Mouse (Mus musculus) limb, embryonic 10.5 days (tissue): ENCODE results near the gene Gm21887. TPM values are rescaled to one million over a fixed set of nuclear protein-coding genes. Genes with fewer than 3 reads are reported as not detected.
"Not testable (repeated sequence)": the region's sequence is repeated elsewhere in the genome, so short reads cannot be mapped to it uniquely, and the experiment has no call there.

Source experiments
- DNase-seq: peaks from one replicate; pipeline ENCODE4 v3.0.0-alpha.2; 2017; ENCODE audit warnings: low spot score
- H3K27ac ChIP-seq: fragments of 300-500 bp; sonication (generic); 2 replicates; pipeline ENCODE4 v1.5.1; 2016; ENCODE audit warnings: mild to moderate bottlenecking
- H3K27me3 ChIP-seq: fragments of 300-500 bp; sonication (generic); 2 replicates; pipeline ENCODE4 v1.6.1; 2016; ENCODE audit warnings: low read depth, mild to moderate bottlenecking; ENCODE audit not compliant: poor library complexity, severe bottlenecking
- H3K36me3 ChIP-seq: fragments of 300-500 bp; sonication (generic); 2 replicates; pipeline ENCODE4 v1.6.1; 2016; ENCODE audit warnings: mild to moderate bottlenecking, moderate library complexity
- H3K4me1 ChIP-seq: fragments of 300-500 bp; sonication (generic); 2 replicates; pipeline ENCODE4 v1.6.1; 2016
- H3K4me3 ChIP-seq: fragments of 300-500 bp; sonication (generic); 2 replicates; pipeline ENCODE4 v1.5.1; 2016; ENCODE audit warnings: mild to moderate bottlenecking, moderate library complexity
- H3K9me3 ChIP-seq: fragments of 300-500 bp; sonication (generic); replicated peaks from 2 replicates; pipeline ENCODE4 v1.6.1; 2016; ENCODE audit warnings: mild to moderate bottlenecking
- WGBS: fragments of 180-500 bp; shearing (Covaris S2); methylation state at CpG from one replicate; pipeline ENCODE4 v1.1.7; 2016; 5-methylcytosine and 5-hydroxymethylcytosine counted together
- polyA plus RNA-seq: library from polyadenylated mRNA; unstranded; fragments of >200 nt; fragmentation: Nextera tagmentation; extraction: Ambion mirVana; gene quantifications from 2 replicates; pipeline ENCODE4 v1.2.1, GENCODE M21; 2016

Gm21887 gene
- polyA plus RNA-seq, 1 experiment from 2014 or later = 254 TPM

DNA sequence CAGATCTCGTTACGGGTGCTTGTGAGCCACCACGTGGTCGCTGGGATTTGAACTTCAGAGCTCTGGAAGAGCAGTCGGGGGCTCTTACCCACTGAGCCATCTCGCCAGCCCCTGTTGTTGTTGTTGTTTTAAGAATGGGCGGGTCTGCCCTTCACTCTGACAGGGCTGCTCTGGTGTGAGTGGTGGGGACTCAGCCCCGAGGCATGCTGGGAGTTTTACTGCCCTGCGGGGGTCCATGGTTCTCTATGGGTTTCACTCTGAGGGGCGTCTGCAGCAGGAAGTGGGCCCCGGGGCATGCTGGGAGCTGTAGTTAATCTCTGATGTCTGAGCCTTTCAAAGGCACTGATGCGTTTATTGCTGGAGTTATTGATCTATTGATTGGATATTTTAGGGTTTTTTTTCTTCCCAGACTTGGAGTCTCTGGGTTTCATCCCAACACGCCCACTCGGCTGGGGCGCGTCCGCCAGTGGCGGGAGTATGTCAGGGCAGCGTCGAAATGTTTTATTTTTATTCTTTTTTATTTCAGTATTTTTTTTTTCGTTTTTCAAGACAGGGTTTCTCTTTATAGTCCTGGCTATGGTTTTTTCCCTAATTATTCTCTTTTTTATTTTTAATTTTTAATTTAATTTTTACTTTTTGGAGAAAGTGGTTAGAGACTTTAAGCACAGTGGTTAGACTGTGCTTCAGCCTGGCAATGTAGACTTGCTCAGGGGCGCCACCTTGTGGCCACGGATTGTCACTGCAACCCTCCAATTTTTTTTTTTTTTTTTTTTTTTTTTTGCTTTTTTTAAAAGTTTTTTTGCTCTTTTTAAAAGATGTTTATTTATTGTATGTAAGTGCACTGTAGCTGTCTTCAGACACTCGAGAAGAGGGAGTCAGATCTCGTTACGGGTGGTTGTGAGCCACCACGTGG, 8.1 kb downstream of the Gm21887 start:
- H3K27me3 ChIP-seq, H3K4me3 ChIP-seq, H3K27ac ChIP-seq, H3K4me1 ChIP-seq: not testable (repeated sequence)
- H3K36me3 ChIP-seq = peaks cover 64% of the 10 kb centered on the region
- 67% methylated on average over 27 of the region's 27 CpGs for WGBS
- H3K9me3 ChIP-seq = peaks cover 13% of the 10 kb centered on the region
- DNase-seq = peak; percentile 92

- H3K36me3 ChIP-seq = peaks cover 64% of the 10 kb centered on the region
- H3K27me3 ChIP-seq = not testable (repeated sequence)
These were observed 9.2 kb downstream of the Gm21887 start for GRCm38 (mm10) chrX:170018571-170019218.

DNA sequence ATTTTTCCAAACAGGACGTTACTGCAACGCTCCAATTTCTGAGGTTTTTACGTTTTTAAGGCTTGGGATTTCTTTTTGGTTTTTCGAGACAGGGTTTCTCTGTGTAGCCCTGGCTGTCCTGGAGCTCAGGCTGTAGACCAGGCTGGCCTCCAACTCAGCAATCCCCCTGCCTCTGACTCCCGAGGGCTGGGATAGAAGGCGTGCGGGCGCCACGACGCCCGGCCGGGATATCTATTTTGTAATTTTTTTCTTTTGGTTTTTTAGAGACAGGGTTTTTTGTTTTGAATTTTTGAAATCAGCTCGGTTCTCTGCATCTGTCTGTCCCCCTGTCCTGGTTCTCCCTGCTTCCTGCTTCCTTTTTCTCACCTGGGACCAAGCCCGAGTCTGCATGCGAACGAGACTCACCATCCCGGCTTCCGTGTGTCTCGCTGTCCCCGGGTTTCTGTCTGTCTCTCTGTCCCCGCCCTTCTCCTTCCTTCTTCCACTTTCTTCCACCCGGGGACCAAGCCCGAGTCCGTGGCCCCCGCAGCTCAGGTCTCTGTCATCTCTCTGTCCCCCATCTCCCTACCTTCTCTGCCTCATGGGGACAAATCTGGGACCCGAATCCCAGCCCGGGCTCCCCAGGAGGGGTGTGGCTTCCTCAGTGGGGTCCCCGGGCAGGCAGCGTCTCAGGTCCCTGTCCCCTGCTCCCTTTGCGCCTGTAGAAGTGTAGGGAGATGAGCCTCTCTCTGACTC, 9.9 kb downstream of the Gm21887 start:
- not testable (repeated sequence) for H3K27ac ChIP-seq, H3K27me3 ChIP-seq, H3K4me1 ChIP-seq, H3K4me3 ChIP-seq
- peaks cover 62% of the 10 kb centered on the region for H3K36me3 ChIP-seq
- 87% methylated on average over 30 of the region's 30 CpGs for WGBS
- peaks cover 13% of the 10 kb centered on the region for H3K9me3 ChIP-seq
- peak; percentile 71 for DNase-seq

More at GRCm38 (mm10) chrX:170018571-170019218, 9.2 kb downstream of the Gm21887 start:
- not testable (repeated sequence) for H3K27ac ChIP-seq, H3K4me1 ChIP-seq, H3K4me3 ChIP-seq
- DNase-seq = peak; percentile 71
- 87% methylated on average over 66 of the region's 66 CpGs for WGBS
- H3K9me3 ChIP-seq = peaks cover 13% of the 10 kb centered on the region

DNA sequence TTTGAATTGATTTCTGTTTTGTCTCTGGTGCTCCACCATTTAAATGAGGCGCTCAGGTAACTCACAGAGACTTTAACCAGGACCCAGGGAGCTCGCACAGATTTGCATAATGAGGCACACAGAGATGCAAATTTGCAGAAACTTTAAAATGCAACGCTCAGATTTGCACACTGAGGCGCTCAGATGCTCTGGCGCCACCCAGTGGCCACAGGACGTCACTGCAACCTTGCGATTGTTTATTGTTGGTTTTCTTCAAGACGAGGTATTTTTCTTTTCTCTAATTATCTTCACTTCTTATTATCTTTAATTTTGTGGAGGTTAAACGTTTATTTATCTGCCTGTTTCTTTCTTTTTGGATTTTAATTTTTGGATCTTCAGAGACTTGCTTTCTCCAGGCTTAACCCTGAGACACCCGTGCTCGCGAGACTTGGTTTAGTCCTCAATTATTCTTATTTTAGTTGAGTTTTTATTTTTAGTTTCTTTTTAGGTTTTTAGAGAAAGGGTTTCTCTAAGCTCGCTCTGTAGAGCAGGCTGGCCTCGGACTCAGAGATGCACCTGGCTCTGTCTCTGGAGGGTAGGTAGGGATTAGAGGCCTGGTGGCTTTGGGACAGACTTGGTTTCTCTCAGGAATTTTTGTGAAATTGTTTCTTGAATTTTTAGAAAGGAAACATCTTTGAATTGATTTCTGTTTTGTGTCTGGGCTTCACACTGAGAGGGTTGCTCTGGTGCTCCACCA, 10.7 kb downstream of the Gm21887 start:
- H3K27me3 ChIP-seq, H3K4me3 ChIP-seq, DNase-seq, H3K4me1 ChIP-seq, H3K27ac ChIP-seq: not testable (repeated sequence)
- peaks cover 13% of the 10 kb centered on the region for H3K9me3 ChIP-seq
- 61% methylated on average over 14 of the region's 14 CpGs for WGBS
- peaks cover 62% of the 10 kb centered on the region for H3K36me3 ChIP-seq

DNA sequence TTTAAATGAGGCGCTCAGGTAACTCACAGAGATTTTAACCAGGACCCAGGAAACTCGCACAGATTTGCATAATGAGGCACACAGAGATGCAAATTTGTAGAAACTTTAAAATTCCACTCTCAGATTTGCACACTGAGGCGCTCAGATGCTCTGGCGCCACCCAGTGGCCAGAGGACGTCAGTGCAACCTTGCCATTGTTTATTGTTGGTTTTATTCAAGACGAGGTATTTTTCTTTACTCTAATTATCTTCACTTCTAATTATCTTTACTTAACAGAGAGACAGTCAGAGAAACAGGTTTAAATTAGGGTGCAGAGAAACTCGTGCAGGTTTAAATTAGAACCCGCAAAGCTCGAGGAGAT, 11.2 kb downstream of the Gm21887 start:
- WGBS = 55% methylated on average over 9 of the region's 9 CpGs
- peak; percentile 74 for DNase-seq
- peaks cover 62% of the 10 kb centered on the region for H3K36me3 ChIP-seq
- peaks cover 13% of the 10 kb centered on the region for H3K9me3 ChIP-seq
- not testable (repeated sequence) for H3K4me1 ChIP-seq, H3K27ac ChIP-seq, H3K4me3 ChIP-seq, H3K27me3 ChIP-seq

DNA sequence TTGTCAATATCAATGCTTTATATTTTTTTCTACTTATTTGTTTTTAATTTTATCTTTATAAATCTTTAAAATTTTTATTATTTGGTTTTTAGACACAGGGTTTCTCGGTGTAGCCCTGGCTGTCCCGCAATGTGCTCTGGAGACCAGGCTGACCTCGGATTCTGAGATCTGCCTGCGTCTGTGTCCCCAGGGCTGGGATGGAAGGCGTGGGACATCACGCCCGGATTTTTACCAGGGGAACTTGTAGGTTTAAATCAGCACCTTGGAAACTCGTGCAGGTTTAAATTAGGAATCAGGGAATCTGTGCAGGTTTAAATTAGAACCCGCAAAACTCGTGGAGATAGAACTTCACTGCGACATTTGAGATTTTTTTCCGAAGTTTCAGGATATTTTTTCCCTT, 11.7 kb downstream of the Gm21887 start:
- H3K9me3 ChIP-seq = peaks cover 13% of the 10 kb centered on the region
- peak; percentile 55 for DNase-seq
- H3K27me3 ChIP-seq, H3K4me1 ChIP-seq, H3K27ac ChIP-seq, H3K4me3 ChIP-seq: not testable (repeated sequence)
- WGBS = 80% methylated on average over 12 of the region's 12 CpGs
- H3K36me3 ChIP-seq = peaks cover 58% of the 10 kb centered on the region

GRCm38 (mm10) chrX:170021750-170022461, 12.4 kb downstream of the Gm21887 start:
- H3K9me3 ChIP-seq = peaks cover 13% of the 10 kb centered on the region
- H3K27ac ChIP-seq, H3K4me3 ChIP-seq, H3K4me1 ChIP-seq, H3K27me3 ChIP-seq: not testable (repeated sequence)
- peak; percentile 74 for DNase-seq
- peaks cover 53% of the 10 kb centered on the region for H3K36me3 ChIP-seq
- 54% methylated on average over 15 of the region's 15 CpGs for WGBS

Other genes with a start within 250 kb of the Gm21887 start
- gene 4933400A11Rik, start 230.0 kb upstream of the Gm21887 start, polyA plus RNA-seq = not detected in 2 replicates